Mouse (Mus musculus) heart, embryonic 14.5 days (tissue): ENCODE measurements around the gene Mlycd. TPM values are rescaled to one million over a fixed set of nuclear protein-coding genes. Genes with fewer than 3 reads are reported as not detected.
"Not testable (repeated sequence)": the region's sequence is repeated elsewhere in the genome, so short reads cannot be mapped to it uniquely, and the experiment has no call there.

ENCODE experiments used
- ATAC-seq: fragments of 200-750 bp; cut with Nextera tagmentation; 2 replicates; pipeline ENCODE4 v1.8.0; 2017; ENCODE audit warnings: low read depth, moderate TSS enrichment; ENCODE audit not compliant: insufficient number of reproducible peaks, insufficient read depth, low FRiP score
- H3K27ac ChIP-seq, 2 experiments: fragments of 200-500 bp in 1 of 2; fragments of 300-500 bp in 1 of 2; sonication (generic) in 1 of 2; replicated peaks in 1 of 2; 2 replicates each; pipeline ENCODE4 v1.5.1; 2012 to 2014; ENCODE audit warnings: low read depth in 2 of 2, low read length in 2 of 2, control low read depth in 1 of 2, mild to moderate bottlenecking in 1 of 2, mixed read lengths in 1 of 2; ENCODE audit not compliant: control insufficient read depth in 1 of 2, insufficient read depth in 1 of 2
- H3K27me3 ChIP-seq: fragments of 300-500 bp; sonication (generic); 2 replicates; pipeline ENCODE4 v1.6.1; 2014; ENCODE audit warnings: mild to moderate bottlenecking, low read length, control low read depth; ENCODE audit not compliant: control insufficient read depth, insufficient read depth
- H3K36me3 ChIP-seq: fragments of 300-500 bp; sonication (generic); 2 replicates; pipeline ENCODE4 v1.6.1; 2014; ENCODE audit warnings: mild to moderate bottlenecking, control low read depth, low read length, mixed read lengths; ENCODE audit not compliant: control insufficient read depth, insufficient read depth
- H3K4me1 ChIP-seq, 2 experiments: fragments of 200-500 bp in 1 of 2; fragments of 300-500 bp in 1 of 2; sonication (generic) in 1 of 2; 2 replicates each; pipeline ENCODE4 v1.6.1; 2012 to 2014; ENCODE audit warnings: low read length in 2 of 2, control low read depth in 1 of 2, mixed read lengths in 1 of 2; ENCODE audit not compliant: control insufficient read depth in 2 of 2, insufficient read depth in 2 of 2
- H3K4me2 ChIP-seq: fragments of 300-500 bp; sonication (generic); 2 replicates; pipeline ENCODE4 v1.6.1; 2014; ENCODE audit warnings: mild to moderate bottlenecking, low read length
- H3K4me3 ChIP-seq, 2 experiments: fragments of 200-500 bp in 1 of 2; fragments of 300-500 bp in 1 of 2; sonication (generic) in 1 of 2; 2 replicates each; pipeline ENCODE4 v1.5.1; 2012 to 2014; ENCODE audit warnings: low read length in 2 of 2, mild to moderate bottlenecking in 2 of 2, control low read depth in 1 of 2, low read depth in 1 of 2, moderate library complexity in 1 of 2; ENCODE audit not compliant: control insufficient read depth in 1 of 2, insufficient read depth in 1 of 2
- H3K9ac ChIP-seq: fragments of 300-500 bp; sonication (generic); 2 replicates; pipeline ENCODE4 v1.6.1; 2014; ENCODE audit warnings: mild to moderate bottlenecking, low read length
- H3K9me3 ChIP-seq: fragments of 300-500 bp; sonication (generic); 2 replicates; pipeline ENCODE4 v1.6.1; 2016; ENCODE audit warnings: low read length, control low read depth; ENCODE audit not compliant: control insufficient read depth
- WGBS: fragments of 180-500 bp; shearing (Covaris S2); extraction: QIAGEN DNeasy Blood & Tissue Kit; methylation state at CpG from one replicate; pipeline ENCODE4 v1.1.7; 2014; 5-methylcytosine and 5-hydroxymethylcytosine counted together
- polyA plus RNA-seq: library from polyadenylated mRNA; unstranded; fragments of >200 nt; fragmentation: Nextera tagmentation; extraction: Ambion mirVana; gene quantifications from 2 replicates; pipeline ENCODE4 v1.2.1, GENCODE M21; 2014

Gene Mlycd
- polyA plus RNA-seq, 1 experiment from 2014 or later = 25.0 TPM

DNA sequence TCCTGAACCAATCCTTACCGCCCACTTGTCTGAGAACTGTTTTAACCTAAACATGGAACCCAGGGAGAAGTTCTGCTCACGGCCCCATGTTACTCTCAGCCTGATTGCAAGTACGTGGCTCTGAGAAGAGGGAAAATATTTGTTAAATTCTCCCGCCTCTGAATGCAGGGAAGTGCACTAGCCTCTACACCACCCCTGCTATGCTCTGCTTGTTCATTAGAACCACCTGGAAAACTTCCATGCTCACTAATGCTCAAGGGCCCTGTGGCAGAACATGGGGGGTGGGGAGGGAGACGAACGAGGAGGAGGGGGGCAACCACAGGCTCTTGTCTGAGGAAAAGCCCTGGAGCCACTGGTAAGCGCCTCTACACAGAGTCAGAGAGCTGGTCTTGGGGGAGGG lies 36.5 kb upstream of the Mlycd start:
- ATAC-seq = no peak
- H3K9ac ChIP-seq = no peak overlapping the region
- H3K4me3 ChIP-seq = no peak overlapping the region
- no peak overlapping the region for H3K27ac ChIP-seq
- H3K4me2 ChIP-seq = no peak overlapping the region
- WGBS = 79% methylated on average over 7 of the region's 7 CpGs
- no peaks in the 10 kb centered on the region for H3K4me1 ChIP-seq
- H3K36me3 ChIP-seq = no peaks in the 10 kb centered on the region
- no peaks in the 10 kb centered on the region for H3K27me3 ChIP-seq
- H3K9me3 ChIP-seq = no peaks in the 10 kb centered on the region

DNA sequence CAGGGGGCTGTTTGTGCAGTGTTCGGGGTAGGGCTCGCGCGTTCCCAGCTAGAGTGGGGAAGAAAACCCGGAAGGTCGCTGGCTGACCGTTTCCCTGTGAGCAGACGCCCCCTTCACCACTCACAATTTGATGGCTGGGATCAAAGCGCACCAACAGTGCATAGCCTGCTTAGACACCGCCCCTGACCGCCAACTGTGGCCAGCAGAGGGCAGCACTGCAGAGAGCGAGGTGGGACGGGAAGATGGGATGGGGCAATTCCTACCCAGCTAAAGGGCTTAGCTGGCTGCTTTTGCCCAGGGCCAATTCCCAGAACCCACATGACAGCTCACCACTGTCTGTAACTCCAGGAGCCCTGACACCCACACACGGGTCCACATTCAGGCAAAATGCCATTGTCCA lies 35.8 kb upstream of the Mlycd start:
- Histone ChIP-seq H3K4me3 (no peak overlapping the region), H3K27ac (no peak overlapping the region), H3K4me2 (no peak overlapping the region), H3K27me3 (no peaks in the 10 kb centered on the region), H3K9me3 (no peaks in the 10 kb centered on the region), H3K4me1 (no peaks in the 10 kb centered on the region), H3K9ac (no peak overlapping the region), H3K36me3 (no peaks in the 10 kb centered on the region)
- no peak for ATAC-seq
- 37% methylated on average over 14 of the region's 14 CpGs for WGBS

DNA sequence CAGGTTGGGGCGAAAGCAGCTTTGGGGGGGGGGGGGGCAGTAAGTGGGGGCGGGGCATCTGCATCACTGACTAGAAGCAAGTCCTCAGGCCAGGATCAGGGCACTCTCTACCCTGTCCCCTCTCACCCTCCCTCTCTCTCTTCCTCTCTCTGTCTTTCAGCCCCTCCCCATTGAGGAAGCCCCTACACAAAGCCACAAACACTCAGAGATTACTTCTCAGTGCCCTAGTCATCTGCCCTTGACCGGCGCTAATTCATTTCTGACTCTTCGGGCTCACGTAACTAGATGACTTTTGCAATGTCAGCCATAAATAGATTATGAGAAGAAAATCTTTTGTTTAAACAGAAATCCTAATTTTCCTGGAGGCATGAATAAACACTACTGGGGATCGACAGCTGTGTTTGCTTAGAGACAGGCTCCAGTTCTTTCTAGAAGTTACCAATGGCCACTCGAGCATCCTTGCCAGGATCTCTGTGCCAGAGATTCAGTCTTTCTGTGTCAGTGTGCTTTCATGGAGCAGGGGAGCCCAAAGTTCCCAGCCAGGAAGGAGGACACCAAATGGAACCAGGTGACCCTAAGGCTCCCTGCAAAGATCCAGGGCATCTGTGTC lies 33.9 kb upstream of the Mlycd start:
- WGBS = 64% methylated on average over 8 of the region's 8 CpGs
- no peak for ATAC-seq
- H3K36me3 ChIP-seq = no peaks in the 10 kb centered on the region

DNA sequence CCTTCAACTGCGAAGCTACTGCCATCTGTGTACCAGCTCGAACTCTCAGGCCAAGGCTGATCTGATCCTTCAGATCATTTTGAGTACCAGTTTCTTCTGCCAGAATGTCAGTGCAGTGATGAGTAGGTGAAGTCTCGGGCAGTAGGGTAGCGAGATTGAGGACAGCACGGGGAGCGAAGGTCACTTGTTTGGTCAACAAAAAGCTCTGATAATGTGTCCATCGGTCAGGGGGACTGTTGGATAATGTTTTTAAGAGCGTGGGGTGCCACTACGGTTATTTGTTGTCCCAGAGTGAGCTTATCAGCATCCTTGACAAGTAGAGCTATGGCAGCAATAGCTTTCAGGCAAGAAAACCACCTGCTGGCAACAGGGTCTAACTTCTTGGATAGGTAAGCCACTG lies 20.0 kb upstream of the Mlycd start:
- WGBS = 72% methylated on average over 9 of the region's 9 CpGs

More for the DNA sequence above, 33.9 kb upstream of the Mlycd start:
- no peak overlapping the region for H3K27ac ChIP-seq
- H3K4me1 ChIP-seq = no peaks in the 10 kb centered on the region
- no peak overlapping the region for H3K4me2 ChIP-seq
- H3K4me3 ChIP-seq = no peak overlapping the region
- H3K9ac ChIP-seq = no peak overlapping the region
- no peaks in the 10 kb centered on the region for H3K27me3 ChIP-seq
- H3K9me3 ChIP-seq = no peaks in the 10 kb centered on the region

DNA sequence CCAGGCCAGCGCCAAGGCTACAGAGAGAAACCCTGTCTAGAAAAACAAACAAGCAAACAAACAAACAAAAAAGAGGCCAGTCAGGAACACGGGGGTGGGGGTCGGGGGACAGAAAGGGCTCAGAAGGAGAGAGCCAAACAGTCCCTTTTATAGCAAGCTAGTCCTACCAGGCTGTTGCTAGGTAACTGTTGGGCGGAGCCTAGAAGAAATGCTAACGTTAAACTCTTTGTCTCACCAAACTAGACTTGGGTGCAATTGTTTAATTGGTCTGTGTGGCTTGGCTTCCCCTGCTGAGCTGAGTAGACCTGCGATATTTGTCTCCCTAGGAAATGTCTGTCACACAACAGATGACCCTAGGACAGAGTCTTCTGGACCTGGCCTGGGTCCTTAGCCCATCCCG lies 16.2 kb upstream of the Mlycd start:
- Histone ChIP-seq H3K9ac (no peak overlapping the region), H3K4me3 (no peak overlapping the region), H3K27me3 (no peaks in the 10 kb centered on the region), H3K4me1 (no peaks in the 10 kb centered on the region), H3K27ac (no peak overlapping the region), H3K9me3 (no peaks in the 10 kb centered on the region), H3K4me2 (no peak overlapping the region), H3K36me3 (no peaks in the 10 kb centered on the region)
- 69% methylated on average over 7 of the region's 7 CpGs for WGBS
- ATAC-seq = no peak

More for the DNA sequence above, 20.0 kb upstream of the Mlycd start:
- H3K4me1 ChIP-seq, H3K4me2 ChIP-seq, H3K4me3 ChIP-seq, H3K27ac ChIP-seq, H3K9me3 ChIP-seq, H3K9ac ChIP-seq, H3K27me3 ChIP-seq, H3K36me3 ChIP-seq, ATAC-seq: not testable (repeated sequence)

DNA sequence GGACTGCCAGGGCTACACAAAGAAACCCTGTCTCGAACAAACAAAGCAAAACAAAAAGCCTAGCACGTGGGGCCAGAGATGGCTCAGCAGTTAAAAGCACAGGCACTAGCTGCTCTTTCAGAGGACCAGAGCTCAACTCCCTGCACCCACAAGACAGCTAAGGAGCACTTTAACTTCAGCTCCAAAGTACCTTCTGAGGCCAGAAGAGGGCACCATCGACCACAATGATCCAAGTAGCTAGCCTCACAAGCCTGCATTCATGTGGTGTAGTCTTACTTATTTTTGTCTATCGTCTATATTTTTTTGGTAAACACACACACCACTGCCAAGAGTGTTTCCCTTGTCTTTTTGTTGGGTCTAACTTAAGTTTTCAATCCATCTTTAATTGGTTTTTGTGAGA lies 14.1 kb upstream of the Mlycd start:
- Histone ChIP-seq H3K27me3 (no peaks in the 10 kb centered on the region), H3K9me3 (no peaks in the 10 kb centered on the region), H3K36me3 (no peaks in the 10 kb centered on the region), H3K27ac (no peak overlapping the region), H3K4me2 (no peak overlapping the region), H3K4me3 (no peak overlapping the region), H3K4me1 (no peaks in the 10 kb centered on the region), H3K9ac (no peak overlapping the region)
- ATAC-seq = no peak
- WGBS = 38% methylated on average over 4 of the region's 4 CpGs

DNA sequence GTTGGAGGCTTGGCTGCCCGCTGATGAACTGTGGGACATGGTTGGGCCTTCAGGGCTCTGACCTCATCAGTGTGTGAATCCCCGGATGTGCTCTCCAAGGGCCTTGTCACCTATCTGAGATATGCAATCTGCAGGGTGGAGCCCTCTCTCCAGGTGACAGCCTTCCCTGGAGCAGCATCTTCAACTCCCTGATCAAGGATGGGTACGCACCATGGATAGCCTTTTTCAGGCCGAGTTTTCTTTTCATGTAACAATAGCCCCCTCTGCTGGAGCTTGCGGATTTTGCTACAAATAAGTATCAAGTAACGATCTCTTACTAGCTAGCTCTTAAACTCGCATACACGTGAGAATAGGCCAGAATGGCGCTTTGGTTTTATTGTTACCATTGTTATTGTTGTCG lies 10.2 kb upstream of the Mlycd start:
- H3K9me3 ChIP-seq = no peaks in the 10 kb centered on the region
- H3K4me1 ChIP-seq = no peaks in the 10 kb centered on the region
- no peaks in the 10 kb centered on the region for H3K36me3 ChIP-seq
- no peak overlapping the region for H3K27ac ChIP-seq
- no peaks in the 10 kb centered on the region for H3K27me3 ChIP-seq
- no peak for ATAC-seq
- no peak overlapping the region for H3K4me3 ChIP-seq
- no peak overlapping the region for H3K4me2 ChIP-seq
- no peak overlapping the region for H3K9ac ChIP-seq
- WGBS = 17% methylated on average over 10 of the region's 10 CpGs

DNA sequence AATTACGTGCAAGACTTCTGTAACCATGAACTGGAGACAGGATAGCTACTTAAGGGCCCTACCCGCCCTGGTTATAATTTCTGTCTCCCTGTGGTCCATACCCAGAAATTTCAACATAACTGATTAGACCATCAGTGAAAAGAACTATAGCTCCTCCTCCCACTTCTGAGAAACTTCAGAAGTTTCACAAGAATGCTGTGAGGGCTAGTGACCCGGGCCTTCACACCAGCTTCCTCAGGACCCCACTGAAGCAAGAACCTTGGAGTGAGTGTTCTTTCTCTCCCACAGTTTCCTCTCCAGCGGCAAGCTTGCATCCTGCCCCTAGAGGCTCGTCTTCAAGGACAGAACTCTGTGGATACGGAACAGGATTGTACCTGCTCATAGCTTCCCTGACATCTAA lies 8.8 kb upstream of the Mlycd start:
- Histone ChIP-seq H3K27me3 (no peaks in the 10 kb centered on the region), H3K9ac (no peak overlapping the region), H3K9me3 (no peaks in the 10 kb centered on the region), H3K4me3 (no peak overlapping the region), H3K36me3 (no peaks in the 10 kb centered on the region), H3K27ac (no peak overlapping the region), H3K4me1 (no peaks in the 10 kb centered on the region), H3K4me2 (no peak overlapping the region)
- no peak for ATAC-seq
- WGBS = 54% methylated on average over 6 of the region's 6 CpGs
